Mouse (Mus musculus) limb, embryonic 14.5 days (tissue): ENCODE measurements at regions not wholly inside any gene's neighbourhood (a gene's known extent, or its start where the extent isn't known, plus 50 kb on each side); places are given as distances from the start of the nearest gene placed in this dataset.

Experiments used
- ATAC-seq: fragments of 200-750 bp; cut with Nextera tagmentation; 2 replicates; pipeline ENCODE4 v1.8.0; 2017; ENCODE audit warnings: low read depth, moderate number of reproducible peaks, moderate TSS enrichment; ENCODE audit not compliant: low FRiP score
- DNase-seq: peaks from one replicate; pipeline ENCODE4 v3.0.0-alpha.2; 2015; ENCODE audit warnings: low spot score
- H3K27ac ChIP-seq: fragments of 300-500 bp; sonication (generic); replicated peaks from 2 replicates; pipeline ENCODE4 v1.5.1; 2014; ENCODE audit warnings: low read depth, mild to moderate bottlenecking, low read length, moderate library complexity, mixed read lengths
- H3K27me3 ChIP-seq: fragments of 300-500 bp; sonication (generic); 2 replicates; pipeline ENCODE4 v1.6.1; 2014; ENCODE audit warnings: low read length, mixed read lengths; ENCODE audit not compliant: control insufficient read depth, insufficient read depth
- H3K36me3 ChIP-seq: fragments of 300-500 bp; sonication (generic); 2 replicates; pipeline ENCODE4 v1.6.1; 2014; ENCODE audit warnings: mild to moderate bottlenecking, low read length, moderate library complexity, mixed read lengths; ENCODE audit not compliant: control insufficient read depth, insufficient read depth
- H3K4me1 ChIP-seq: fragments of 300-500 bp; sonication (generic); 2 replicates; pipeline ENCODE4 v1.6.1; 2014; ENCODE audit warnings: antibody characterized with exemption, low read length, mixed read lengths; ENCODE audit not compliant: control insufficient read depth, insufficient read depth
- H3K4me2 ChIP-seq: fragments of 300-500 bp; sonication (generic); replicated peaks from 2 replicates; pipeline ENCODE4 v1.6.1; 2014; ENCODE audit warnings: low read depth, mild to moderate bottlenecking, low read length, moderate library complexity; ENCODE audit not compliant: severe bottlenecking
- H3K4me3 ChIP-seq: fragments of 300-500 bp; sonication (generic); replicated peaks from 2 replicates; pipeline ENCODE4 v1.5.1; 2014; ENCODE audit warnings: low read length
- H3K9ac ChIP-seq: fragments of 300-500 bp; sonication (generic); 2 replicates; pipeline ENCODE4 v1.6.1; 2014; ENCODE audit warnings: mild to moderate bottlenecking, low read depth, low read length, moderate library complexity; ENCODE audit not compliant: severe bottlenecking
- H3K9me3 ChIP-seq: fragments of 300-500 bp; sonication (generic); 2 replicates; pipeline ENCODE4 v1.6.1; 2016; ENCODE audit warnings: low read length; ENCODE audit not compliant: control insufficient read depth
- POLR2A ChIP-seq: fragments of 200-500 bp; IDR thresholded peaks from 2 replicates; pipeline ENCODE4 v1.8.0; 2012; ENCODE audit warnings: inconsistent platforms, mild to moderate bottlenecking, moderate library complexity, borderline replicate concordance; ENCODE audit not compliant: insufficient read depth, insufficient read length; ENCODE audit errors: extremely low read depth
- WGBS: fragments of 180-500 bp; shearing (Covaris S2); extraction: QIAGEN DNeasy Blood & Tissue Kit; methylation state at CpG from one replicate; pipeline ENCODE4 v1.1.7; 2014; 5-methylcytosine and 5-hydroxymethylcytosine counted together

DNA sequence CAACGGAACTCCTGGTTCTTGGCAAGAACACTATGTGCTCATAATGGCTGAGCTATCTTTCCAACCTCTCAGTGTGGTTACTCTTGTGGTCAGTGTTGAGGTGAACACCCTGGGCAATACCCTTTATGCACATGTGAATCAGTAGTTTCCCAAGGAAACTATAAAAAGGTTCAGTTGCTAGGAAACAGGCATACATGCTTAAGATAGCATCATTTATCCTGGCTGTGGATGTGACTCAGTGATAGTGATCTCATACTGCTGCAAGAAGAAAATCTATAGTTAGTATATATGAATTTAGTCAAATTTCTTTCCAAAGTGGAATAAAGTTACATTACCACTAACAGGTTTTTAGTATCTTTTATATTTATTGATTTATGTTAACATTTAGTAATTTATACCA is 151.8 kb downstream of the Zic3 start:
- no peak for TF ChIP-seq POLR2A
- no peaks in the 10 kb centered on the region for H3K4me1 ChIP-seq
- H3K4me2 ChIP-seq, result no peak overlapping the region
- H3K4me3 ChIP-seq, result no peak overlapping the region
- H3K36me3 ChIP-seq, result no peaks in the 10 kb centered on the region
- DNase-seq (no peak), ATAC-seq (no peak)
- WGBS, result 83% methylated on average over 1 of the region's 1 CpGs
- no peaks in the 10 kb centered on the region for H3K9me3 ChIP-seq
- H3K27me3 ChIP-seq, result no peaks in the 10 kb centered on the region
- H3K27ac ChIP-seq, result no peak overlapping the region
- H3K9ac ChIP-seq, result no peak overlapping the region
